Mouse (Mus musculus): Measurements from ENCODE around the gene Ttll8. TPM values are rescaled to one million over a fixed set of nuclear protein-coding genes. Genes with fewer than 3 reads are reported as not detected.

The Ttll8 gene
- polyA plus RNA-seq, 1 experiment = 0.03 TPM

DNA sequence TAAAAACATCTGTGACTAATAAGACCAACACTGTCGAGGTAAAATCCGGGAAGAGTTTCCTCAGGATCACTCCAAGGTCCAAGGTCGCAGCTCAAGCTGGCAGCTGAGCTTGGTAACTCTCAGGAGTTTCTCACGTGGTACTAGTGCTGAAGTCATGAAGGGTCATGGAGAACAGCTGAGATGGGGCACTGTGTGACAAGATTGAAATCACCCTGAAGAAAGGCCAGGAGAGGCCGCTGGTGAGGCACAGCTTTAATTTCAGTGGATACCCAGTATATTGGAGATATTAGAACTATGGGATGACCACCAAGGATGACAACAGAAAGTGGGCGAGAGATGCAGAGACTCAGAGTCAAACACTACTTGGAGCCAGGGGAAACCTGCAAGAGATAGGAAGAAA is 7.4 kb downstream of the Ttll8 start:
- Histone ChIP-seq H3K36me3 (ENCODE audit: control insufficient read depth, insufficient read depth, low read length) (no peaks in the 10 kb centered on the region), H3K27ac (ENCODE audit: insufficient read depth, low read depth, low read length) (no peak overlapping the region), H3K27me3 (replicated peaks; ENCODE audit: control insufficient read depth, insufficient read depth, low read length) (no peaks in the 10 kb centered on the region), H3K4me1 (ENCODE audit: control insufficient read depth, insufficient read depth, low read length) (no peaks in the 10 kb centered on the region), H3K4me3 (ENCODE audit: insufficient read depth, low read depth, low read length) (no peak overlapping the region)
- WGBS = 41% methylated on average over 6 of the region's 6 CpGs
- peak; percentile 64 for DNase-seq
- no peak for TF ChIP-seq POLR2A (IDR thresholded peaks at IDR 0.05; ENCODE audit: low read depth, low read length)
- peak; percentile 44 for TF ChIP-seq CTCF (conservative IDR thresholded peaks at IDR 0.05; ENCODE audit: insufficient read depth, insufficient read length, low read depth, low read length)

DNA sequence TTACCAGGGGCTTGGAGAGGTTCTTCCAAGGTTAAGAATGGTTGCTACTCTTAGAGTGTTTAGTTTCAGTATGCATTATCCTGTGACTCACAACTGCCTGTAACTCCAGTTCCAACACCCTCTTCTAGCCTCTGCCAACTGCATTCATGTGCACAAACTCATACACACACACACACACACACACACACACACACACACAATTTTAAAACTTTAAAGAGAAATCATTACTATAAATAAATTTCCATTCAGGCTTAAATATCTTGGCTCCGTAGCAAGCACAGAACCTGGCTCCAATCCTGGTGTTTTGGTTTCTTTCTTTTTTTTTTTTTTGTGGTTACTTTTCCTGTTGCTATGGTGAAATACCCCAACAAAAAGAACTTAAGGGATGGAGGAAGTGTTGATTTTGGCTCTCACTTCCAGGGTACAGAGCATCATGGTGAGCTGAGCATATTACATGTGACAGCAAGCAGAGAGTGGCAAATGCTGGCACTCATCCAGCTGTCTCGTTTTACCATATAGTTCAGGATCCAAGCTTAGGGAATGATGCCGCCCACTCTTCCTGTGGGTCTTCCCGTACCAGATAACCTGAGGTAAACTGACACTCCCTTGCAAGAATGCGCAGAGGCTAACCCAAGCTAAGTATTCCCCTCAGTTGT is 10.2 kb downstream of the Ttll8 start:
- H3K36me3 ChIP-seq (ENCODE audit: control insufficient read depth, insufficient read depth, low read length) = no peaks in the 10 kb centered on the region
- no peak overlapping the region for H3K27ac ChIP-seq (ENCODE audit: insufficient read depth, low read depth, low read length)
- TF ChIP-seq POLR2A (IDR thresholded peaks at IDR 0.05; ENCODE audit: low read depth, low read length) = no peak
- no peak for TF ChIP-seq CTCF (conservative IDR thresholded peaks at IDR 0.05; ENCODE audit: insufficient read depth, insufficient read length, low read depth, low read length)
- H3K4me3 ChIP-seq (ENCODE audit: insufficient read depth, low read depth, low read length) = no peak overlapping the region
- no peaks in the 10 kb centered on the region for H3K27me3 ChIP-seq (replicated peaks; ENCODE audit: control insufficient read depth, insufficient read depth, low read length)
- WGBS = 63% methylated on average over 5 of the region's 5 CpGs
- H3K4me1 ChIP-seq (ENCODE audit: control insufficient read depth, insufficient read depth, low read length) = no peaks in the 10 kb centered on the region
- no peak for DNase-seq

DNA sequence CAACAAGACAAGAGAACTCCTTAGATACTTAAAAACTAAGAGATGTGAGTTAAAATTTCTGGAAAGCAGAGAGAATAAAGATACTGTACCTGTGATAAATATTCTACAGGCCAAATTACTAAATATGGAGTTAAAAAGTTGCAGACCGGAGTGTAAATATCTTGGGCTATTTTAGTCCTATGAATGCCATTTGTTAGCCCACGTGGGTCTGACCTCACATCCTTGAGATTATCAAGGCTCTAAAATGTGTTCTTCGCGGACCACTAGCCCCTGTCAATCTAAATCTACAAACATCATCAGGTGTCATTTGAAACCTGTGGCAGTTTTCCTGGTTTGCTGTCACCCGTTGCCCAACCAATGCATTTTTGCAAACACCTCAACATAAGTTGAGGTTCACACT is 11.4 kb downstream of the Ttll8 start:
- no peaks in the 10 kb centered on the region for H3K36me3 ChIP-seq (ENCODE audit: control insufficient read depth, insufficient read depth, low read length)
- no peak for TF ChIP-seq CTCF (conservative IDR thresholded peaks at IDR 0.05; ENCODE audit: insufficient read depth, insufficient read length, low read depth, low read length)
- no peak for TF ChIP-seq POLR2A (IDR thresholded peaks at IDR 0.05; ENCODE audit: low read depth, low read length)
- no peak overlapping the region for H3K4me3 ChIP-seq (ENCODE audit: insufficient read depth, low read depth, low read length)
- no peaks in the 10 kb centered on the region for H3K27me3 ChIP-seq (replicated peaks; ENCODE audit: control insufficient read depth, insufficient read depth, low read length)
- H3K4me1 ChIP-seq (ENCODE audit: control insufficient read depth, insufficient read depth, low read length) = no peaks in the 10 kb centered on the region
- no peak overlapping the region for H3K27ac ChIP-seq (ENCODE audit: insufficient read depth, low read depth, low read length)
- 65% methylated on average over 5 of the region's 5 CpGs for WGBS
- no peak for DNase-seq

DNA sequence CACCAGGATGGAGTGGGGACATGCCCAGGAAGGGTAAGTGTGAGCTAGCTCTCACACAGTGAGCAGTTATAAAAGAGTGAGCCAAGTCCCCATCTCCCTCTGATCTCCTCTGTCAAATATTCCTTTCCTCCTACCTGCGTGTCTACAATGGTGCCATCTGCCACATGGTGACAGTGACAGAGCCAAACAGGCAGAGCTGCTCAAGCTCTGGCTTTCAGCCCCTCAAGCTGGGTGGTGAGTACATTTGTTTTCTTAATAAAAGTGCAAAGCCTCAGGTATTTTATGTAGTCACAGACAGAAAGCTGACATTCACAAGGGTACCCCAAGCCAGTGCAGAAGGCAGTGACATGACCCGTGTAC is 16.9 kb downstream of the Ttll8 start:
- no peaks in the 10 kb centered on the region for H3K4me1 ChIP-seq (ENCODE audit: control insufficient read depth, insufficient read depth, low read length)
- no peak for DNase-seq
- no peak overlapping the region for H3K4me3 ChIP-seq (ENCODE audit: insufficient read depth, low read depth, low read length)
- no peaks in the 10 kb centered on the region for H3K27me3 ChIP-seq (replicated peaks; ENCODE audit: control insufficient read depth, insufficient read depth, low read length)
- 85% methylated on average over 2 of the region's 2 CpGs for WGBS
- H3K36me3 ChIP-seq (ENCODE audit: control insufficient read depth, insufficient read depth, low read length) = no peaks in the 10 kb centered on the region
- H3K27ac ChIP-seq (ENCODE audit: insufficient read depth, low read depth, low read length) = no peak overlapping the region
- TF ChIP-seq POLR2A (IDR thresholded peaks at IDR 0.05; ENCODE audit: low read depth, low read length) = no peak
- no peak for TF ChIP-seq CTCF (conservative IDR thresholded peaks at IDR 0.05; ENCODE audit: insufficient read depth, insufficient read length, low read depth, low read length)

DNA sequence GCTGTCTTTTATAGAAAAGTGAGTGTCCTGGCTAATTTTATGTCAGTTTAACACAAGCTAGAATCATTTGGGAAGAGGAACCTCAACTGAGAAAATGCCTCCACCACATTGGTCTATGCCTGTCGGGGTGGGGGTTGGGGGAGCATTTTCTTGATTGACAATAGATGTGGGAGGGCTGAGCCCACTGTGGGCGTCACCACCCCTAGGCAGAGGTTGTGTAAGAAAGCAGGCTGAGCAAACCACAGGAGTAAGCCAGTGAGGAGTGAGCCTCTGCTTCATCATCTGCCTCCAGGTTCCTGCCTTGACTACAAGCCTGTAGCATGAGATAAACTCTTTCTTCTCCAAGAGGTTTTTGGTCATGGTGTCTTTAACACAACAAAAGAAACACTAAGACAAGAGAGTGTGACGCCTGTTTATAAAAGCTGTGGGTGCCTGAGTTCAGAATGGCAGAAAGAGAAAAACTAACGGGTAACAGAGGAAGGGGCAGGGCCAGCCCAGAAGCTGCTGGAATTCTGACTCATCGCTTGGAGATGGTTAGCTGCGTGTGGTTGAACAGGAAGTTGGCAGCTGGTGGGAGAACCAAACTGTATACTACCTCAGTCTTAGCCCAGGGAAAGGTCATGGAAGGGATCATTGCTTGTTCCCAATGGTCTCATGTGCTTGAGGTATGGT is 17.5 kb downstream of the Ttll8 start:
- H3K4me3 ChIP-seq (ENCODE audit: insufficient read depth, low read depth, low read length) = no peak overlapping the region
- TF ChIP-seq POLR2A (IDR thresholded peaks at IDR 0.05; ENCODE audit: low read depth, low read length) (no peak), CTCF (conservative IDR thresholded peaks at IDR 0.05; ENCODE audit: insufficient read depth, insufficient read length, low read depth, low read length) (no peak)
- no peaks in the 10 kb centered on the region for H3K27me3 ChIP-seq (replicated peaks; ENCODE audit: control insufficient read depth, insufficient read depth, low read length)
- H3K36me3 ChIP-seq (ENCODE audit: control insufficient read depth, insufficient read depth, low read length) = no peaks in the 10 kb centered on the region
- no peak overlapping the region for H3K27ac ChIP-seq (ENCODE audit: insufficient read depth, low read depth, low read length)
- H3K4me1 ChIP-seq (ENCODE audit: control insufficient read depth, insufficient read depth, low read length) = no peaks in the 10 kb centered on the region
- no peak for DNase-seq
- WGBS = 61% methylated on average over 6 of the region's 6 CpGs

DNA sequence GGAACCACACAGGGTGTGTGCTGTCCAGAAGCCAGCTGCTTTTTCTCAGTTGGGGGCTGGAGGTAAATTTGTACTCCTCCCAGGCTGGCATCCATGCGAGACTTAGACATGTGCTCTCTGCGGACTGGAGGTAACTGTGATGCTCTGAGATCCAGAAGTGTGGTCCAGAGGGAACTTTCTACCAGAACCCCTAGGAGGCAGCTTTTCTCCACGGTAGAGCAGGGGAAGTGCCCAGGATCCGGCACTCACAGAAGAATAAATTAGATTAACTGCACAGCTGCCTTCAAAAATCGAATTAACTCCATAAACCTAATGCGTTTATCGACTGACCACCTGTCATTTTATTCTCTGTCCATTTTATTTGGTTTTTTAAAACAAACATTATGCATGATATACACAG is 20.1 kb downstream of the Ttll8 start:
- no peak for DNase-seq
- Histone ChIP-seq H3K27ac (ENCODE audit: insufficient read depth, low read depth, low read length) (no peak overlapping the region), H3K36me3 (ENCODE audit: control insufficient read depth, insufficient read depth, low read length) (no peaks in the 10 kb centered on the region), H3K4me3 (ENCODE audit: insufficient read depth, low read depth, low read length) (no peak overlapping the region), H3K4me1 (ENCODE audit: control insufficient read depth, insufficient read depth, low read length) (no peaks in the 10 kb centered on the region), H3K27me3 (replicated peaks; ENCODE audit: control insufficient read depth, insufficient read depth, low read length) (no peaks in the 10 kb centered on the region)
- TF ChIP-seq CTCF (conservative IDR thresholded peaks at IDR 0.05; ENCODE audit: insufficient read depth, insufficient read length, low read depth, low read length) (peak; percentile 41), POLR2A (IDR thresholded peaks at IDR 0.05; ENCODE audit: low read depth, low read length) (no peak)
- 35% methylated on average over 7 of the region's 7 CpGs for WGBS

DNA sequence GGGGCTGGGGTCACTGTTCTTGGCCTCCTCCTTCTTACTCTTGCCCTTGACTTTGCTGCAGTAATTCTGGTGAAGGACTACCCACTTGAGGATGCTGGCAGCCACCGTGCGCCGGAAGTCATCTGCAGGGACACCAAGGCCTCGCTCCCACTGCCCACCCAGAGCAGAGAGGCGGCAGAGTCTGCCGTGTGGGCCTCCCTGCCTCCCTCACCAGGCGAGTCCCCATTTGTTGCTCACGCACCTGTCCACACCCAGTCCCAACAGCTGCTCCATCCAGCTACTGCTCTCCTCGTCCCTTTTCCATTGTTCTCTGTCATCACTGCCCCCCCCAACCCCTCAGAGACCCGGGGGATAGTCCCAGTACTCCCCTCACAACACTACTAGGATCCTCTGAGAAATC is 21.6 kb downstream of the Ttll8 start:
- WGBS = 87% methylated on average over 10 of the region's 10 CpGs
- TF ChIP-seq POLR2A (IDR thresholded peaks at IDR 0.05; ENCODE audit: low read depth, low read length) = no peak
- TF ChIP-seq CTCF (conservative IDR thresholded peaks at IDR 0.05; ENCODE audit: insufficient read depth, insufficient read length, low read depth, low read length) = no peak

More for the DNA sequence above, 21.6 kb downstream of the Ttll8 start:
- DNase-seq = no peak
- H3K4me1 ChIP-seq (ENCODE audit: control insufficient read depth, insufficient read depth, low read length) = no peaks in the 10 kb centered on the region
- no peak overlapping the region for H3K27ac ChIP-seq (ENCODE audit: insufficient read depth, low read depth, low read length)
- no peaks in the 10 kb centered on the region for H3K36me3 ChIP-seq (ENCODE audit: control insufficient read depth, insufficient read depth, low read length)
- H3K27me3 ChIP-seq (replicated peaks; ENCODE audit: control insufficient read depth, insufficient read depth, low read length) = no peaks in the 10 kb centered on the region
- H3K4me3 ChIP-seq (ENCODE audit: insufficient read depth, low read depth, low read length) = no peak overlapping the region

Data from kidney, adult 2 months (tissue).